Mouse (Mus musculus) midbrain, embryonic 14.5 days (tissue): ENCODE measurements around the gene Cdh13. TPM values are rescaled to one million over a fixed set of nuclear protein-coding genes. Genes with fewer than 3 reads are reported as not detected.

Experiments used
- ATAC-seq: fragments of 200-750 bp; cut with Nextera tagmentation; 2 replicates; pipeline ENCODE4 v1.8.0; 2017; ENCODE audit warnings: moderate number of reproducible peaks, moderate library complexity; ENCODE audit not compliant: low FRiP score, low TSS enrichment
- DNase-seq: peaks from one replicate; pipeline ENCODE4 v3.0.0-alpha.2; 2015
- H3K27ac ChIP-seq: fragments of 300-500 bp; sonication (generic); replicated peaks from 2 replicates; pipeline ENCODE4 v1.5.1; 2014; ENCODE audit warnings: mild to moderate bottlenecking, low read depth, low read length, moderate library complexity
- H3K27me3 ChIP-seq: fragments of 300-500 bp; sonication (generic); 2 replicates; pipeline ENCODE4 v1.6.1; 2014; ENCODE audit warnings: low read length, control low read depth, mixed read lengths; ENCODE audit not compliant: control insufficient read depth, insufficient read depth
- H3K36me3 ChIP-seq: fragments of 300-500 bp; sonication (generic); 2 replicates; pipeline ENCODE4 v1.6.1; 2014; ENCODE audit warnings: low read length, control low read depth; ENCODE audit not compliant: control insufficient read depth, insufficient read depth
- H3K4me1 ChIP-seq: fragments of 300-500 bp; sonication (generic); 2 replicates; pipeline ENCODE4 v1.6.1; 2014; ENCODE audit warnings: mild to moderate bottlenecking, antibody characterized with exemption, low read length, control low read depth; ENCODE audit not compliant: control insufficient read depth, insufficient read depth
- H3K4me2 ChIP-seq: fragments of 300-500 bp; sonication (generic); 2 replicates; pipeline ENCODE4 v1.6.1; 2014; ENCODE audit warnings: mild to moderate bottlenecking, low read length, moderate library complexity
- H3K4me3 ChIP-seq: fragments of 300-500 bp; sonication (generic); replicated peaks from 2 replicates; pipeline ENCODE4 v1.5.1; 2014; ENCODE audit warnings: low read depth, low read length
- H3K9ac ChIP-seq: fragments of 300-500 bp; sonication (generic); replicated peaks from 2 replicates; pipeline ENCODE4 v1.6.1; 2014; ENCODE audit warnings: mild to moderate bottlenecking, low read length, moderate library complexity
- H3K9me3 ChIP-seq: fragments of 300-500 bp; sonication (generic); 2 replicates; pipeline ENCODE4 v1.6.1; 2016; ENCODE audit warnings: low read length, control low read depth, mixed read lengths; ENCODE audit not compliant: control insufficient read depth
- WGBS: fragments of 180-500 bp; shearing (Covaris S2); extraction: QIAGEN DNeasy Blood & Tissue Kit; methylation state at CpG from one replicate; pipeline ENCODE4 v1.1.7; 2014; 5-methylcytosine and 5-hydroxymethylcytosine counted together
- polyA plus RNA-seq: library from polyadenylated mRNA; unstranded; fragments of >200 nt; fragmentation: Nextera tagmentation; extraction: Ambion mirVana; gene quantifications from 2 replicates; pipeline ENCODE4 v1.2.1, GENCODE M21; 2014

Cdh13 gene
- polyA plus RNA-seq, 1 experiment from 2014 or later = 143 TPM

DNA sequence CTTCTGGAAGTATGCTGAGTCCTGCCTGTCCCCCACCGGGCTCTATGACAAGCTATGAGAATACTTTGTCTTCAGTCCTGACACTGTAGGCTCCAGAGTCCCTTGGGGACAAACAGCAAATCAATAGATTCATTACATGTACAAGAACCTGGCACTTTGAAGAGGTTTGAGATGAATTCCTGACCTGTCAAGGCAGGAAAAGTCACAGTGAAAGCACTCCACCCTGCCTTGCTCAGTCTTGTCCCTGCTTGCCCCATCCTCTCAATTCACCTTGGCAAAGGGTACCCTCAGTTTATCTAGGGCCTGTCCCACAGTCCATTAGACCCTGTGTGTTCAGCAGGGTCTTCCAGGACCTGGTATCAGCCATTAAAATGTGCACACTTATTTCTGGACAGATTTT, 11.0 kb upstream of the Cdh13 start:
- peaks cover 3% of the 10 kb centered on the region; the same call in 1 of the 2 replicates for H3K4me1 ChIP-seq
- no peak overlapping the region for H3K27ac ChIP-seq
- no peak overlapping the region for H3K9ac ChIP-seq
- H3K36me3 ChIP-seq = no peaks in the 10 kb centered on the region
- H3K4me2 ChIP-seq = no peak overlapping the region
- H3K9me3 ChIP-seq = no peaks in the 10 kb centered on the region
- WGBS = 82% methylated on average over 1 of the region's 1 CpGs
- no peaks in the 10 kb centered on the region for H3K27me3 ChIP-seq
- no peak for DNase-seq
- no peak overlapping the region for H3K4me3 ChIP-seq
- ATAC-seq = no peak

DNA sequence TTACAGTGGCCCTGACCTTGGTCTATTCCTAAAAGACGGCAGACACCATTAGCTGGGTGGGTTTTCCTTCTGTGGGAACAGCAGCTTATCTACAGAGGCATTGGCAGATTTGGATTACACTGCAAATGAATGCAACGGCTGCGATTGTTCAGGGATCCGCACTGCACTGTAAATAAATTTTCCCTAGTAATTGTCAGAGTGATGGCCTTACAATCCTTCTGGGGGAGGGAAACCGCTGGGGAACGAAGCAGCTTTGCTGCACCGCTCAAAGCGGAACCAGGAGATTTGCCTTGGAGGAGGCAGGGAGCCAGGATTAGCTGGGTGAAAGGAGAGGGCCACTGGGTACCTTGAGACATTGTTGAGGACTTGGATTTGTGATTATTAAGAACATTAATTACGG, 9.3 kb upstream of the Cdh13 start:
- Histone ChIP-seq H3K4me2 (0 out of 2 replicates have a peak overlapping the region, but pooled peaks have one; percentile 9), H3K4me1 (peaks cover 3% of the 10 kb centered on the region; the same call in 1 of the 2 replicates), H3K9me3 (no peaks in the 10 kb centered on the region), H3K36me3 (no peaks in the 10 kb centered on the region), H3K4me3 (no peak overlapping the region), H3K9ac (no peak overlapping the region), H3K27me3 (no peaks in the 10 kb centered on the region), H3K27ac (0 out of 2 replicates have a peak overlapping the region, but pooled peaks have one; percentile 2)
- DNase-seq (peak; percentile 70), ATAC-seq (no peak; the same call in 1 of the 2 replicates)
- 26% methylated on average over 9 of the region's 9 CpGs for WGBS

DNA sequence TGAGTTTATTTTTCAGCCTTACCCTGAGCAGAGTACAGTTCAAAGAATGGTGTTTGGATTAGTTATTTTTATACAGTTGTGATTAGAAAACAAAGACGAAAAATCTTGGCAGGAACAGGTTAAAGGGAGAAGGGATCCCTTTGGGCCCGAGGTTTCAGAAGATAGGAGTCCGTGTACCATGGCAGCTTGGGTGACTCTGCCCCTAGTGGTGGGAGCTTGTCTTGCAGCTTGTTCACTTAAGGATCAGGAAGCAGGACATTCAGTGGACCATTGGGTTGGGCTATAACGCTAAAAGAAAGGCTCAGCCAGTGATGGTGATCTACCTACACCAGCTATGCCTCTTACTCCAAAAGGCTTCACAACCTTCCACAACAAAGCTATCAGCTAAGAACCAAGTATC, 8.8 kb upstream of the Cdh13 start:
- Histone ChIP-seq H3K4me2 (0 out of 2 replicates have a peak overlapping the region, but pooled peaks have one; percentile 9), H3K27ac (no peak overlapping the region), H3K4me1 (peaks cover 3% of the 10 kb centered on the region; the same call in 1 of the 2 replicates), H3K27me3 (no peaks in the 10 kb centered on the region), H3K4me3 (no peak overlapping the region), H3K9me3 (no peaks in the 10 kb centered on the region), H3K9ac (no peak overlapping the region), H3K36me3 (no peaks in the 10 kb centered on the region)
- peak; percentile 90 for DNase-seq
- ATAC-seq = no peak
- WGBS = 11% methylated on average over 4 of the region's 4 CpGs

DNA sequence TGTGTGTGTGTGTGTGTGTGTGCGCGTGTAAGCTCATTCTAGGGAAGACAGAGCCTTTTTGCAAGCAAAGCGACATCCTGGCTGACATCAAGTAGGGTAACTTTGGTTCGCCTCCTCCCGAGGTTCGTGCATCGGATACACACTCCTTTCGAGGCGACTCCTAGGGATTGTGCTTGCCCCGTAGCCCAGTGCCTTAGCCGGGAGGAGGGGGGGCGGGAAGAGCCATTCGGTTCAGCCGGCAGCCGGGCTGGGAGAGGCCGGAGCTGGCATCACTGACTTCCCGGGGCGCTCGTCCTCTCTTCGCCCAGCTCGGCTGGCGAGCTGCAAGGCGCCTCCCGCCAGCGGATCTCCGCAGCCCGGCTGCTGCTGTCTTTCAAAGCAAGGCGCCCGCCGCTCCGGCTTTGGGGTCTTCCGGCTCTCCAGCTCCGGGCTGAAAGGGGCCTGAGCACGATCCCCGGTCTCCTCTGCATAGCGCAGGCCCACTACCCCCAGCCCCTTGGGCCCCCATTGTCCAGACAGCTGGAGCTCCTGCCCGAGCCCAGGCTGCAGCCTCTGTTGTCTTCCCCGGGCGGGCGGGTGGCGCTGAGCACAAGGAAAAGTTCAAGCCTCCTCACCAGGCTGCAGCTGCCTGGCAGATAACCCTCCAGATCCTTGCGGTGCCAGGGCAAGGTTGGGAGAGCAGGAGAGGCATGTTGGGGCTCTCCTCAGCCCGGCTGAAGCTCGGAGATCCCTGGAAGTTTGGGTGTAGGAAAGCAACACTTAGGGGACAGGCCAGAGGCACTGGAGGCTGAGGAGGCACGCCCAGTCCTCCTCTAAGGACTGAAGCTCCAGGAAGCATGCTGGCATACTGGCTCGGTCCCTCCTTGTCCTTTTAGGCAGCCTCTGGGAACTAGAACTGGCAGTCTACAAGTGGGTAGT, 838 bp downstream of the Cdh13 start:
- peak overlapping the region; percentile 83 for H3K9ac ChIP-seq
- peak; percentile 58; the same call in 1 of the 2 replicates for ATAC-seq
- peak overlapping the region; percentile 84 for H3K4me2 ChIP-seq
- peak overlapping the region; percentile 57 for H3K4me3 ChIP-seq
- H3K27me3 ChIP-seq = peaks cover 9% of the 10 kb centered on the region; the same call in 1 of the 2 replicates
- 1% methylated on average over 45 of the region's 46 CpGs for WGBS
- H3K4me1 ChIP-seq = peaks cover 23% of the 10 kb centered on the region
- no peaks in the 10 kb centered on the region for H3K9me3 ChIP-seq
- H3K36me3 ChIP-seq = no peaks in the 10 kb centered on the region
- peak; percentile 81 for DNase-seq
- peak overlapping the region; percentile 78 for H3K27ac ChIP-seq

DNA sequence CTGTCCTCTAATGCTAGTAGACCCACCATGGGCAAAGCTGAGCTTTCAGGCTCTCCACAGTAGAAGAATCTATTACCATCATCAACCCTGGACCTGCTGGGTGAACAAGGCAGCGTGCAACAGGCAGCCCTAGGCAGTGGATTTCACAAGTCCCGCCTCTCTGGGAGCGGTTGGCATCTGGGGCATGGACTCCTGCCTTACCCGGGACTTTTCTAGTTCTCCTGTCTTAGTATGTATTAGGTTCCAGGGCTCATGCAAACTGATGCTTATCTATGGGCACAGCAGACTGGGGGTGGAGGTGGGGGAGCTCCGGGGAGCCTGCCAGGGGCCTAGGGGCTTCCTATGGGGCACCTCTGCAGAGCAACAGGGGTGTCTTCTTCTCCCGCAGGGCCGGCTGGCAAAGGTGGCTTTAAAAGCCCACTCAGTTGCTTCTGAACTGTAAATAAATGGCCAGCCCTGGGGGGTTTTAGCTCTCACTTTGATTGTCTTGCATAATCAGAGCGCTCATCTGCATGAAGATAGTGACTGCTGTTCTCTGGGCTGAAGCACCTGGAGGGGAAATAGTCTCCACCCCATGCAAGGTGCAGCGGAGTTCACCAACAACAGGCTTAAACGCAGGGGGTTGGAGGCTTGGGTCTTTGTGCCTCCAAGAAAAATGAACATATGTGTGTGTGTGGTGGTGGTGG, 2.2 kb downstream of the Cdh13 start:
- DNase-seq (no peak), ATAC-seq (no peak)
- H3K27me3 ChIP-seq = peaks cover 9% of the 10 kb centered on the region; the same call in 1 of the 2 replicates
- H3K9me3 ChIP-seq = no peaks in the 10 kb centered on the region
- peak overlapping the region; percentile 57 for H3K4me3 ChIP-seq
- peak overlapping the region; percentile 84 for H3K4me2 ChIP-seq
- no peaks in the 10 kb centered on the region for H3K36me3 ChIP-seq
- peak overlapping the region; percentile 83; the same call in 1 of the 2 replicates for H3K9ac ChIP-seq
- peaks cover 27% of the 10 kb centered on the region for H3K4me1 ChIP-seq
- 32% methylated on average over 10 of the region's 10 CpGs for WGBS
- H3K27ac ChIP-seq = no peak overlapping the region

DNA sequence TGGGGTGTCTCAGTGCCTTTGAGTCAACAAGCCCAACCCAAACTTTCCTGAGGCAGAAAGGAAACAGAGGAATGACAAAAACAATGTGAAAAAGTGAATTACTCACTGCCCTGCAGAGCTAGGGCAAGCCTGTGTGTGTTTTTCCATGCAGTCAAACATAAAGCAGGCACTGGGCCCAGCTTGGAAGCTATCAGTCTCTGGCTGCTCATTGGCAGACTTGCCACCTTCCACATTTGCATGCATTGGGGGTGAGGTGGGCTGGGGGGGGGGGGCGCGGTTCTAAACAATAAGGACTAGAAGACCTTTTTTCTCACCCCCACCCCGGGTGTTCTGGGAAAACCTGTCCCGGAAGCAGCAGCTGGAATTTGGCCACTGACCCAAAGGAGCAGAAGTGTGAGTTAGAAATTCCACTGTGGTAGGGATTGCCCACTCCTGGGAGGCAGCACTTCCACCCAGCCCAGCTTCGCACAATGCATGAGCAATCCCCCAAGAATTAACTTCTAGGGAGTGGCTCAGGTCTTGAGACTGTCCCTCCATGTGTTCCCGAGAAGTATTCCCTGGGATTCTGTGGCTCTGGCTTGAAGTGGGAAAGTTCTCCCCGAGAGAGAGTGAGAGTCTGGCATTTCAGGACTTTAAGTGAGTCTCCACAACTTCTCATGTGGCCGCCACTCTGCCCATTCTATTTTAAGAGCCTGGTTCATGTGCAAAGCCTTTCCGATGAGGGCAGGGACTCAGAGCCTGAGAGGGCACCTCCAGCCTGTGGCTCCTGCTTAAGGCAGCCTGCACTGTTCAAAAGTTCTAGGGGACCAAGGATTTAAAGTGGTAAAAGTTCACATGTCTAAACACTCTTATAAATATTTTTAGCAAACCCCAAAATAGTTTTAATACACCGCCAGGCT, 3.0 kb downstream of the Cdh13 start:
- no peaks in the 10 kb centered on the region for H3K9me3 ChIP-seq
- no peak for ATAC-seq
- no peak for DNase-seq
- H3K9ac ChIP-seq = 0 out of 2 replicates have a peak overlapping the region, but pooled peaks have one; percentile 32
- peaks cover 27% of the 10 kb centered on the region for H3K4me1 ChIP-seq
- 36% methylated on average over 10 of the region's 10 CpGs for WGBS
- H3K36me3 ChIP-seq = no peaks in the 10 kb centered on the region
- peaks cover 9% of the 10 kb centered on the region; the same call in 1 of the 2 replicates for H3K27me3 ChIP-seq
- peak overlapping the region; percentile 57 for H3K4me3 ChIP-seq
- peak overlapping the region; percentile 84 for H3K4me2 ChIP-seq
- no peak overlapping the region for H3K27ac ChIP-seq

DNA sequence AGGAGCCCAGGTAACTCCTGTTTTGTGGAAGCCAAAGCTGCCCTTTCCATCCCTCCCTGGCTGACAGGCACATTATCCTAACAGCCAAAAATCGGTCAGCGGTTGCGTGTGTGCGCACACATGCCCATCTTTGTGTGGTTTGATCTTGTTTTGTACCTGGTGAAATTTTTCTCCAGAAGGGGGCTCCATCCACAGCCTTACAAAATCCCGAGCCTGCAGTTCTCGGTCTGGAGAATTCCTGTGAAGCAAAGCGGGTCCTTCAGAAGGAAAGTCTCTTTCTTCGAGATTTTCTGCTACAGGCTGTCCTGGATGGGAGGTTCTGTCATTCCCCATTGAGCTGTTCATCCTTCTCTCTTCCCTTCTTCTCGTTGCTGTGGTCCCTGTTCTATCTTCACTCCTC, 4.0 kb downstream of the Cdh13 start:
- peak; percentile 86 for DNase-seq
- Histone ChIP-seq H3K36me3 (no peaks in the 10 kb centered on the region), H3K4me3 (no peak overlapping the region), H3K27me3 (0 out of 2 replicates have a peak, but pooled peaks cover 4% of the 10 kb centered on the region), H3K4me1 (peaks cover 27% of the 10 kb centered on the region), H3K9me3 (no peaks in the 10 kb centered on the region), H3K9ac (no peak overlapping the region), H3K4me2 (peak overlapping the region; percentile 1; the same call in 1 of the 2 replicates), H3K27ac (no peak overlapping the region)
- WGBS = 42% methylated on average over 9 of the region's 9 CpGs
- ATAC-seq = no peak
